Mouse (Mus musculus) intestine, embryonic 16.5 days (tissue): ENCODE data around the gene BC030870. TPM values are rescaled to one million over a fixed set of nuclear protein-coding genes. Genes with fewer than 3 reads are reported as not detected.

Experiments used
- microRNA-seq: library from miRNA; unstranded; fragments of <30 nt; microRNA quantifications from one replicate; pipeline ENCODE4, GENCODE M21; 2016
- polyA plus RNA-seq: library from polyadenylated mRNA; unstranded; fragments of >200 nt; fragmentation: Nextera tagmentation; extraction: Ambion mirVana; gene quantifications from 2 replicates; pipeline ENCODE4 v1.2.1, GENCODE M21; 2015

Gene BC030870
- polyA plus RNA-seq, 1 experiment from 2014 or later = 45.3 TPM

Small RNA genes within 50 kb of the gene (microRNA-seq; reads per million reads assigned to microRNA genes)
- not detected for gene Gm24333

Other genes starting within 250 kb of the BC030870 start
- gene Tmem192, start 182.4 kb downstream of the BC030870 start, polyA plus RNA-seq = 56.9 and 60.3 TPM in 2 replicates
- gene Trim75, start 141.7 kb downstream of the BC030870 start, polyA plus RNA-seq = not detected in 2 replicates
- gene Trim61, start 111.0 kb downstream of the BC030870 start, polyA plus RNA-seq = 0.15 TPM in 1 of 2 replicates, not detected in the other
- gene Trim60, start 111.0 kb downstream of the BC030870 start, polyA plus RNA-seq = not detected in 2 replicates
- gene Apela, start 92.2 kb downstream of the BC030870 start, polyA plus RNA-seq = 3.3 and 4.4 TPM in 2 replicates
- gene Gm10663, start 54.5 kb downstream of the BC030870 start, polyA plus RNA-seq = not detected in 2 replicates